Mouse (Mus musculus): ENCODE measurements around the gene Fbxo47. TPM values are rescaled to one million over a fixed set of nuclear protein-coding genes. Genes with fewer than 3 reads are reported as not detected.

Fbxo47 gene
- polyA plus RNA-seq, 1 experiment from 2014 or later, result 0.29 TPM

DNA sequence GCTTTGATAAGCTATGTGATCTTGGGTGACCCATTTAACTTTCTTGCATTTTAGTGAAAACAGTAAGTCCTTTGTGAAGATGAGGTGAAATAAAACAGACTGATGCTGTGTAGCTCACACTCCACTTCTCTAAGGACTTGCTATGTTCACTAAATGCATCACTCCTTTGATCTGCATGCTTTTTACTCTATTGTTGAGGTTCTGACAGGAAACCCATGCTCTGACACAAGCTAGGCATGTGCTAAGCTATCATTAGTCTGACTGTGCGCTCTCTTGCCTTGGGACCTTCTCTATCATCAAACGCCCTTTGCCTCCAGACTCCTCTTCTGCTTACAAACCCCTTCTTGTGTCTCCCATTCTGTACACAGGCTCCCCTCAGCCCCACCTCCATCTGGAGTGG, 21.6 kb upstream of the Fbxo47 start:
- H3K9ac ChIP-seq (replicated peaks; ENCODE audit: low read depth), result no peak overlapping the region
- 92% methylated on average over 2 of the region's 2 CpGs for WGBS
- H3K4me1 ChIP-seq (ENCODE audit: insufficient read depth, low read depth, low read length), result no peaks in the 10 kb centered on the region
- H3K4me2 ChIP-seq (replicated peaks; ENCODE audit: low read depth, low read length), result no peak overlapping the region
- no peak for ATAC-seq
- H3K27ac ChIP-seq (ENCODE audit: low read length), result no peak overlapping the region
- DNase-seq (ENCODE audit: low spot score), result no peak
- no peak overlapping the region for H3K4me3 ChIP-seq (ENCODE audit: low read depth, low read length)
- no peaks in the 10 kb centered on the region for H3K9me3 ChIP-seq (ENCODE audit: low read length)
- H3K36me3 ChIP-seq (ENCODE audit: insufficient read depth, low read length), result no peaks in the 10 kb centered on the region
- no peaks in the 10 kb centered on the region for H3K27me3 ChIP-seq (replicated peaks; ENCODE audit: insufficient read depth, low read length)
- TF ChIP-seq CTCF (IDR thresholded peaks at IDR 0.05), result no peak
- TF ChIP-seq EP300 (IDR thresholded peaks at IDR 0.05), result no peak

DNA sequence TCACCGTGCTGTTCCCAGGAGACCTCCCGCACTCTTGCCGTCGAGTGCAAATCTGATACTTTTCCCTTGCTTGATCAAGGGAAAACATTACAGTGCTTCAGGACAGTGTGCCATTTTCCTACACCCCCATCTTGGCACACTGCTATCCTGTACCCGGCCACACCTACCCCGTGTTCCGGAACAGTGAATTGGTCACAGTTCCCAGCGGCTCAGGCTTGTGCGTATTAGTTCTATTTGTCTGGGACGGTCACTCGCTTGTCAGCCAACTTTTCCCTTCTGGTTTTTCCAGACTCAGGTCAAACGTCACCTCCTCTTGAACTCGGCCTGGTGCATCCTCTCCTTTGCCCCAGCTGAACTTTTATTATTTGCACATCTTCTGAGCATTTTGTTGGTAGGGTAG, 20.8 kb upstream of the Fbxo47 start:
- Histone ChIP-seq H3K36me3 (ENCODE audit: insufficient read depth, low read length) (no peaks in the 10 kb centered on the region), H3K27ac (ENCODE audit: low read length) (no peak overlapping the region), H3K4me3 (ENCODE audit: low read depth, low read length) (no peak overlapping the region), H3K4me2 (replicated peaks; ENCODE audit: low read depth, low read length) (no peak overlapping the region), H3K4me1 (ENCODE audit: insufficient read depth, low read depth, low read length) (no peaks in the 10 kb centered on the region), H3K9ac (replicated peaks; ENCODE audit: low read depth) (no peak overlapping the region), H3K9me3 (ENCODE audit: low read length) (no peaks in the 10 kb centered on the region), H3K27me3 (replicated peaks; ENCODE audit: insufficient read depth, low read length) (no peaks in the 10 kb centered on the region)
- DNase-seq (ENCODE audit: low spot score), result no peak
- no peak for ATAC-seq
- TF ChIP-seq CTCF (IDR thresholded peaks at IDR 0.05), result no peak
- no peak for TF ChIP-seq EP300 (IDR thresholded peaks at IDR 0.05)
- WGBS, result 78% methylated on average over 13 of the region's 13 CpGs

DNA sequence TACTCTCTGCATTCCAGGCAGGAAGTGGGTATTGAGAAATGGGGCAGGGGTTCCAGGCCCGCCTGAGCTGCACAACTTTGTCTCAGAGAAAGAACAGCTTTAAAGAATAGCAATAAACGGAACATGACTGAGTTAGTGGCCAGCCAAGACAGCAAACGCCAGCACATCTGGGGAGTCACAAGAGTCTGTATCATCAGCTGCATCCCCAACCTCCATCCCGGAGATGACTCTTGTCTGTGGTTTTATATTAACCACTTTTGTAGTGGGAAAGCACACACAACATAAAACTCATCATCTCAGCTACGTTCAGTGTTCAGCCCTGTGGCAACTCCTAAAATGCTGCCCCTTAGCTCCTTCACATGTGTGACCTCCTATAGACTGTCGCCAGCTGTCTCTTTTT, 17.9 kb upstream of the Fbxo47 start:
- Histone ChIP-seq H3K27ac (ENCODE audit: low read length) (no peak overlapping the region), H3K27me3 (replicated peaks; ENCODE audit: insufficient read depth, low read length) (no peaks in the 10 kb centered on the region), H3K9me3 (ENCODE audit: low read length) (no peaks in the 10 kb centered on the region), H3K4me2 (replicated peaks; ENCODE audit: low read depth, low read length) (no peak overlapping the region), H3K4me3 (ENCODE audit: low read depth, low read length) (no peak overlapping the region), H3K4me1 (ENCODE audit: insufficient read depth, low read depth, low read length) (no peaks in the 10 kb centered on the region), H3K36me3 (ENCODE audit: insufficient read depth, low read length) (no peaks in the 10 kb centered on the region), H3K9ac (replicated peaks; ENCODE audit: low read depth) (no peak overlapping the region)
- ATAC-seq, result no peak
- no peak for TF ChIP-seq EP300 (IDR thresholded peaks at IDR 0.05)
- no peak for TF ChIP-seq CTCF (IDR thresholded peaks at IDR 0.05)
- no peak for DNase-seq (ENCODE audit: low spot score)
- WGBS, result 68% methylated on average over 6 of the region's 6 CpGs

DNA sequence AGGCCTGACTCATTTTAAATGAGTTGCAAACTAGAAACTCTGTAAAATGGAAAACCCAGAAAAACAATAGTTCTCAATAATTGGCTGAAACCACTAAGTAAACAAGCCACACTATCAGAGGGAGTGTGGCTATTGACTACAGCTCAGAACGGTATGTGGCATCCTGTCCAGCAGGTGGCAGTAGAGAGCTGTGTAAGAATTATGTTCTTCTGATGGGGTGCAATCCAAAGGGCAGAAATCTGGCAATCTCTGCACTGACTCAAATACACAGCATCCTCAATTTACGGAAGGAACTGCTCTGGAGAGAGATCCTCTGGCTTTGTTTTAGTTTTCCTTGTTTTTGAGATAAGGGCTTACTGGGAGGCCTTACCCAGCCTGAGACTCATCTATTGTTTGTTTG, 15.9 kb upstream of the Fbxo47 start:
- no peak for TF ChIP-seq EP300 (IDR thresholded peaks at IDR 0.05)
- peak; percentile 95 for TF ChIP-seq CTCF (IDR thresholded peaks at IDR 0.05)
- H3K4me2 ChIP-seq (replicated peaks; ENCODE audit: low read depth, low read length), result no peak overlapping the region
- H3K27ac ChIP-seq (ENCODE audit: low read length), result no peak overlapping the region
- H3K4me1 ChIP-seq (ENCODE audit: insufficient read depth, low read depth, low read length), result no peaks in the 10 kb centered on the region
- no peaks in the 10 kb centered on the region for H3K9me3 ChIP-seq (ENCODE audit: low read length)
- H3K4me3 ChIP-seq (ENCODE audit: low read depth, low read length), result no peak overlapping the region
- H3K36me3 ChIP-seq (ENCODE audit: insufficient read depth, low read length), result no peaks in the 10 kb centered on the region
- H3K27me3 ChIP-seq (replicated peaks; ENCODE audit: insufficient read depth, low read length), result no peaks in the 10 kb centered on the region
- H3K9ac ChIP-seq (replicated peaks; ENCODE audit: low read depth), result no peak overlapping the region
- DNase-seq (ENCODE audit: low spot score) (peak; percentile 95), ATAC-seq (peak; percentile 76)
- 0% methylated on average over 2 of the region's 2 CpGs for WGBS

DNA sequence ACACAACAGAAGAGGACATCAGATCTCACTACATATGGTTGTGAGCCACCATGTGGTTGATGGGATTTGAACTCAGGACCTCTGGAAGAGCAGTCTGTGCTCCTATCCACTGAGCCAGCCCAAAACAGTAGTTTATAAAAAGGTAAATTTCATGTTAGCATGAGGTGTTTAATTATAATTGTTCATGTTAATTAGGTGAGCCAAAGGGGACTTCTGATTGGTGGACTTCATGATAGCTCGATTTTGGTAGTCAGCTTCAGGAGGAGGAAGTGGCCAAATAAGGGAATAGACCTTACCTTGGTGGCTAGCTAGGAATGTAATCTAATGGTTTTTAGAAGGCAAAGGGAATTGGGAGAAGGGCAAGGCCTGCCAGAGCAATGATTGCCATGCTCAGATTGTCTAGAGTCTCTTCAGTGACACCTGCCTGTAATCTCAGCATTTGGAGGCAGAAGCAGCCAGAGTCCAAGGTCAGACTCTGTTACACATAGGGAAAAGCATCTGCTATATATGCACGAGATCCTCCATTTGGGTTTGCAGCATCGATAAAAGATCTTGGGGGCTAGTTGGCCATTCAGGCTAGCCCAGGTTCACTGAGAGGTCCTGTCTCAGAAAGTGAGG, 13.7 kb upstream of the Fbxo47 start:
- no peaks in the 10 kb centered on the region for H3K36me3 ChIP-seq (ENCODE audit: insufficient read depth, low read length)
- ATAC-seq (no peak), DNase-seq (ENCODE audit: low spot score) (no peak)
- no peaks in the 10 kb centered on the region for H3K9me3 ChIP-seq (ENCODE audit: low read length)
- no peak overlapping the region for H3K4me2 ChIP-seq (replicated peaks; ENCODE audit: low read depth, low read length)
- 65% methylated on average over 3 of the region's 3 CpGs for WGBS
- H3K27ac ChIP-seq (ENCODE audit: low read length), result no peak overlapping the region
- H3K4me1 ChIP-seq (ENCODE audit: insufficient read depth, low read depth, low read length), result no peaks in the 10 kb centered on the region
- no peaks in the 10 kb centered on the region for H3K27me3 ChIP-seq (replicated peaks; ENCODE audit: insufficient read depth, low read length)
- no peak overlapping the region for H3K9ac ChIP-seq (replicated peaks; ENCODE audit: low read depth)
- no peak overlapping the region for H3K4me3 ChIP-seq (ENCODE audit: low read depth, low read length)
- TF ChIP-seq EP300 (IDR thresholded peaks at IDR 0.05) (no peak), CTCF (IDR thresholded peaks at IDR 0.05) (no peak)

DNA sequence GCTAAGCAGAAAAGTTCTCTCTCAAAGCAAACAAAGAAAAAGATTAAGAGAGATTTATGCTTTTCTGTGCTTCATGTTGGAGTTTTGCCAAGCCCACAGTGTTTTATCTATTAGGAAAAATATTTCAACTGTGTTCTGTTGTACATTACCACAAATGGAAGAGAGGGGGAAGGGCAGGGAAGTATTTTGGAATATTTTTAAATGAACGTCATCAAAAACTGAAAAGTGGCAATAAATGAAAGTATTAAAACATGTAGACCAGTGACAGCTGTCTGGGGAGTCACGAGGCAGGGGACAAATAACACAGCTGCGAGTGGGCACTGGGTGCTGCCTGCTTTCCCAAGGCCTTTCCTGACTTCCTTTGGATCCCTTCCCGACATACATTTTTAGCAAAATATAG, 12.7 kb upstream of the Fbxo47 start:
- WGBS, result 44% methylated on average over 4 of the region's 4 CpGs
- ATAC-seq, result peak; percentile 28
- H3K9ac ChIP-seq (replicated peaks; ENCODE audit: low read depth), result no peak overlapping the region
- H3K4me2 ChIP-seq (replicated peaks; ENCODE audit: low read depth, low read length), result no peak overlapping the region
- TF ChIP-seq CTCF (IDR thresholded peaks at IDR 0.05) (no peak), EP300 (IDR thresholded peaks at IDR 0.05) (no peak)
- peak; percentile 57 for DNase-seq (ENCODE audit: low spot score)
- no peaks in the 10 kb centered on the region for H3K9me3 ChIP-seq (ENCODE audit: low read length)
- no peak overlapping the region for H3K27ac ChIP-seq (ENCODE audit: low read length)
- no peak overlapping the region for H3K4me3 ChIP-seq (ENCODE audit: low read depth, low read length)
- H3K27me3 ChIP-seq (replicated peaks; ENCODE audit: insufficient read depth, low read length), result no peaks in the 10 kb centered on the region
- H3K4me1 ChIP-seq (ENCODE audit: insufficient read depth, low read depth, low read length), result no peaks in the 10 kb centered on the region
- H3K36me3 ChIP-seq (ENCODE audit: insufficient read depth, low read length), result no peaks in the 10 kb centered on the region

DNA sequence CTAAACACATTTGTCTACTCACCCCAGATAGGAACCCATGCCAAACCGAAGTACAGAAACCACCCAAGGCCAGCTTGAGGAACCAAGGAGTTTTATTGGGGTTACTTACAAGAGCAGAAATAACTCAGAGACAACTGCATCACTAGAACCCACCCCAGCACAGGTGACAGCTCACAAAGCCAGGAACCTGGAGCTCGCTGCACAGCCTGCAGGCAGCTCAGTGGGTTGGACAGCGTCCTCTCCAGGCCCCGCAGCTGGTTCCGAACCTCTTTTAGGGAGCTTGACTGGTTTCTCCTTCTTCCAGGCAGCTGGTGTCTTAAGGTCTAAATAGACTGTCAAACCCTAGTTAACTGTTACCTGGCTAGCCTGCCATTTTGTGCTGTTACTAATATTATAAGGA, 7.9 kb upstream of the Fbxo47 start:
- no peak overlapping the region for H3K9ac ChIP-seq (replicated peaks; ENCODE audit: low read depth)
- H3K9me3 ChIP-seq (ENCODE audit: low read length), result no peaks in the 10 kb centered on the region
- no peak overlapping the region for H3K27ac ChIP-seq (ENCODE audit: low read length)
- no peak for TF ChIP-seq EP300 (IDR thresholded peaks at IDR 0.05)
- TF ChIP-seq CTCF (IDR thresholded peaks at IDR 0.05), result no peak
- DNase-seq (ENCODE audit: low spot score) (no peak), ATAC-seq (no peak)
- no peaks in the 10 kb centered on the region for H3K27me3 ChIP-seq (replicated peaks; ENCODE audit: insufficient read depth, low read length)
- no peak overlapping the region for H3K4me2 ChIP-seq (replicated peaks; ENCODE audit: low read depth, low read length)
- no peak overlapping the region for H3K4me3 ChIP-seq (ENCODE audit: low read depth, low read length)
- no peaks in the 10 kb centered on the region for H3K36me3 ChIP-seq (ENCODE audit: insufficient read depth, low read length)
- H3K4me1 ChIP-seq (ENCODE audit: insufficient read depth, low read depth, low read length), result no peaks in the 10 kb centered on the region
- WGBS, result 72% methylated on average over 5 of the region's 5 CpGs

Data from lung, postnatal 0 days (tissue).